Mouse (Mus musculus) heart, embryonic 13.5 days (tissue): ENCODE measurements around the gene Ptpn14. TPM values are rescaled to one million over a fixed set of nuclear protein-coding genes. Genes with fewer than 3 reads are reported as not detected.

Experiments
- ATAC-seq: fragments of 200-750 bp; cut with Nextera tagmentation; 2 replicates; pipeline ENCODE4 v1.8.0; 2017; ENCODE audit warnings: moderate TSS enrichment; ENCODE audit not compliant: insufficient number of reproducible peaks, low FRiP score, low TSS enrichment; ENCODE audit errors: extremely low read depth
- H3K27ac ChIP-seq: fragments of 300-500 bp; sonication (generic); replicated peaks from 2 replicates; pipeline ENCODE4 v1.5.1; 2015; ENCODE audit warnings: moderate library complexity, mild to moderate bottlenecking, inconsistent platforms
- H3K27me3 ChIP-seq: fragments of 300-500 bp; sonication (generic); replicated peaks from 2 replicates; pipeline ENCODE4 v1.6.1; 2015; ENCODE audit warnings: mild to moderate bottlenecking, inconsistent platforms
- H3K36me3 ChIP-seq: fragments of 300-500 bp; sonication (generic); 2 replicates; pipeline ENCODE4 v1.6.1; 2015; ENCODE audit warnings: mild to moderate bottlenecking, inconsistent platforms
- H3K4me1 ChIP-seq: fragments of 300-500 bp; sonication (generic); 2 replicates; pipeline ENCODE4 v1.6.1; 2015; ENCODE audit warnings: inconsistent platforms
- H3K4me2 ChIP-seq: fragments of 300-500 bp; sonication (generic); 2 replicates; pipeline ENCODE4 v1.6.1; 2015; ENCODE audit warnings: inconsistent platforms, mild to moderate bottlenecking, moderate library complexity
- H3K4me3 ChIP-seq: fragments of 300-500 bp; sonication (generic); 2 replicates; pipeline ENCODE4 v1.5.1; 2015; ENCODE audit warnings: moderate library complexity, mild to moderate bottlenecking, inconsistent platforms
- H3K9ac ChIP-seq: fragments of 300-500 bp; sonication (generic); 2 replicates; pipeline ENCODE4 v1.6.1; 2015; ENCODE audit warnings: inconsistent platforms, mild to moderate bottlenecking, moderate library complexity
- H3K9me3 ChIP-seq: fragments of 300-500 bp; sonication (generic); 2 replicates; pipeline ENCODE4 v1.6.1; 2016; ENCODE audit warnings: inconsistent platforms
- WGBS: fragments of 180-500 bp; shearing (Covaris S2); methylation state at CpG from one replicate; pipeline ENCODE4 v1.1.7; 2015; ENCODE audit warnings: mixed read lengths; 5-methylcytosine and 5-hydroxymethylcytosine counted together
- polyA plus RNA-seq: library from polyadenylated mRNA; unstranded; fragments of >200 nt; fragmentation: Nextera tagmentation; extraction: Ambion mirVana; gene quantifications from 2 replicates; pipeline ENCODE4 v1.2.1, GENCODE M21; 2015

Ptpn14 gene
- polyA plus RNA-seq, 1 experiment from 2014 or later = 7.6 TPM

DNA sequence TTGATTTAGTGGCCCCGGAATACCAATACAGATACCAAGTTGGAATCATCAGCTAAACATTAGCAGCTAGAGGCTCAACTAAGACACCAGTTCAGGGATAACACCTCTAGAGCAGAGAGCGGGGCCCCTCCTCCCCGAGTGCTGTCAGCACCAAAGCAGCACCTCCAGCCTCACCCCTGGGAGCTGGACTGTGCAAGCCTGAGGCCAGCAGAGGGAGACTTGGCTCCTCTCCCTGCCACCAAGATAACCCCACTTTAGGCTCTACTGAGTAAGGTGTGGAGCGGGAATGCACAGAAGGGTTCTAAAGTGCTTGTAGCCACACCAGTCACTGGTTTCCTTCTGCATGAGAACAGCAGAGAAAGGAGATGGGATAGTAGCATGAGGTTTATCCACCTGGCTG, 29.7 kb upstream of the Ptpn14 start:
- peaks cover 33% of the 10 kb centered on the region for H3K4me1 ChIP-seq
- H3K4me3 ChIP-seq = no peak overlapping the region
- peak overlapping the region; percentile 26 for H3K4me2 ChIP-seq
- H3K27me3 ChIP-seq = peaks cover 9% of the 10 kb centered on the region; the same call in 1 of the 2 replicates
- no peak overlapping the region for H3K9ac ChIP-seq
- no peaks in the 10 kb centered on the region for H3K36me3 ChIP-seq
- H3K27ac ChIP-seq = peak overlapping the region; percentile 80
- ATAC-seq = peak; percentile 74; the same call in 1 of the 2 replicates
- H3K9me3 ChIP-seq = no peaks in the 10 kb centered on the region
- 27% methylated on average over 4 of the region's 4 CpGs for WGBS

DNA sequence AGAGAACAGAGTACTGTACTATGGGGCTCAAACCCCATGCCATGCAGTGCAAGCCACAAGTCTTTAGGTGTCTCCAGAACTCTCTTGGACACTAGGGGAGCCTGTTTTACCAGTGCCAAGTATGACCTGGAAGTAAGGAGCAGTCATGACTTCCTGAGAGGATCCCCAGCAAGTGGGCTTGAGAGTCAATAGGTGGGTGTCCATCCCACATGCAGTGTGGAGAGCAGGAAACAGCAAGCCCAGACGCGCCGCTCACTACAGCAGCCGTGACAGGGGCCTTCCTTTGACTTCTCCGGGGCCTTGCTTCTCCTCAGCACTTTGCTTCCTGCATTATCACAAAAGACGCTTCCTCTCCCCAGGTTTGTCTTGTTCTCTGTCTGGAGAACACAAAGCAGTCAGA, 27.9 kb upstream of the Ptpn14 start:
- Histone ChIP-seq H3K4me1 (peaks cover 33% of the 10 kb centered on the region), H3K4me3 (no peak overlapping the region), H3K9me3 (no peaks in the 10 kb centered on the region), H3K4me2 (no peak overlapping the region), H3K9ac (no peak overlapping the region), H3K27ac (no peak overlapping the region), H3K27me3 (peaks cover 9% of the 10 kb centered on the region; the same call in 1 of the 2 replicates), H3K36me3 (no peaks in the 10 kb centered on the region)
- ATAC-seq = no peak
- WGBS = 61% methylated on average over 6 of the region's 6 CpGs

DNA sequence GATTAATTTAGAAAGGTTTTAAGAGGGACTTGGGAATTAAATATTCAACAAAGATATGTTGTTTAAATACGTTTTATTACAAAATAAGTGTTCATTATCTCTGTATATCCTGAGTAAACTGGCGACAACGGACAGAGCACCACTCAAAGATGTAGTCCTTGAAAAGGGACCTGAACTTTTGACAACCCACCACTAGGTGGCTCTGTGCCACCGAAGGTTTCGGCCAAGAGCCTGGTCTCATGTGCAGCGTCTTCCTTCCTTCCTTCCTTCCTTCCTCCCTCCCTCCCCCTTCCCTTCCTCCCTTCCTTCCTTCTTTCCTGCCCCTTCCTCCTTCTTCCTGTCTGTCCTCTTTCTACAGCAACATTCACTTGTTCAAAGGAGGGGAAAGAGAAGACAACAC, 27.1 kb upstream of the Ptpn14 start:
- no peaks in the 10 kb centered on the region for H3K9me3 ChIP-seq
- H3K4me2 ChIP-seq = no peak overlapping the region
- no peak for ATAC-seq
- peaks cover 27% of the 10 kb centered on the region for H3K4me1 ChIP-seq
- H3K9ac ChIP-seq = no peak overlapping the region
- no peak overlapping the region for H3K27ac ChIP-seq
- under 1% methylated on average over 6 of the region's 6 CpGs for WGBS
- H3K27me3 ChIP-seq = peaks cover 9% of the 10 kb centered on the region; the same call in 1 of the 2 replicates
- H3K4me3 ChIP-seq = no peak overlapping the region
- no peaks in the 10 kb centered on the region for H3K36me3 ChIP-seq

DNA sequence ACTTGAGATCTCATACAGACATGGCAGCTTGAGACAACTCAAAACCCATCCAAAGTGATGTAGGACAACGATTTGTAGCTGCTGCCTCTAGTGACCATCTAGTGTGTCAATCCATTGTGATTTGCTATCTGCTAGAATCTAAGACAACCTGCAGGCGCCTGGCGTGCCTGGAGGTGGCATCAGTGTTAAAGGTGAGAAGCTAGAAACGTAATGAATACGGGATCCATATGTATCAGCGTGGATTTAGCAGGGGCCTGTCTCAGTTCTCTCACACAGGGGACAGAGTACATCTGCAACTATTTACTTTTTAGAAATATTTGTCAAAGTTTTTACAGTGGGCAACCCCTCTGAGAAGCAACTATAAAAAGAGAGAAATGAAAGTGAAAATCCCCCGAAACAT, 24.9 kb upstream of the Ptpn14 start:
- 0 out of 2 replicates have a peak overlapping the region, but pooled peaks have one; percentile 33 for H3K9ac ChIP-seq
- H3K9me3 ChIP-seq = no peaks in the 10 kb centered on the region
- no peak overlapping the region for H3K4me2 ChIP-seq
- no peak overlapping the region for H3K4me3 ChIP-seq
- ATAC-seq = no peak
- H3K27me3 ChIP-seq = peaks cover 9% of the 10 kb centered on the region; the same call in 1 of the 2 replicates
- H3K4me1 ChIP-seq = peaks cover 22% of the 10 kb centered on the region
- 49% methylated on average over 7 of the region's 7 CpGs for WGBS
- H3K27ac ChIP-seq = no peak overlapping the region
- H3K36me3 ChIP-seq = no peaks in the 10 kb centered on the region

DNA sequence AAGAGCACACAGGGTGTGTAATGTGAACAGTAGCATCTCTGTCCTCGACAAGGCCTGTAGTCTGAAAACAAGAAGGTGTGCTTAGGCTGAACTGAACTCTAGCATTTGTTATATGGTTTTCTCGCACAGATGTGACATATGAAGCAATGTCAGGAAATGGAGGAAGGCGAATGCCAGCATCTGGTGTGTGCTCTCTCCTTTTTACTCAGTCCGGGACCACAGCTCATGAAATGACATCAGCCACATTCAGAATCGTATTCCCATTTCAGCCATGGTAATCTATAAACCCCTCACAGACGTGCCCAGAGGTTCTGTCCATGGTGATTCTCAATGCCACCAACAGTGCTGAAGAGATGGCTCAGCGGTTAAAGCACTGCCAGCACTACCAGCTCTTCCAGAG, 24.5 kb upstream of the Ptpn14 start:
- H3K36me3 ChIP-seq = no peaks in the 10 kb centered on the region
- ATAC-seq = no peak
- H3K9ac ChIP-seq = no peak overlapping the region
- no peak overlapping the region for H3K4me3 ChIP-seq
- no peaks in the 10 kb centered on the region for H3K9me3 ChIP-seq
- peaks cover 18% of the 10 kb centered on the region for H3K4me1 ChIP-seq
- 75% methylated on average over 7 of the region's 7 CpGs for WGBS
- no peak overlapping the region for H3K4me2 ChIP-seq
- H3K27ac ChIP-seq = no peak overlapping the region
- peaks cover 9% of the 10 kb centered on the region; the same call in 1 of the 2 replicates for H3K27me3 ChIP-seq

DNA sequence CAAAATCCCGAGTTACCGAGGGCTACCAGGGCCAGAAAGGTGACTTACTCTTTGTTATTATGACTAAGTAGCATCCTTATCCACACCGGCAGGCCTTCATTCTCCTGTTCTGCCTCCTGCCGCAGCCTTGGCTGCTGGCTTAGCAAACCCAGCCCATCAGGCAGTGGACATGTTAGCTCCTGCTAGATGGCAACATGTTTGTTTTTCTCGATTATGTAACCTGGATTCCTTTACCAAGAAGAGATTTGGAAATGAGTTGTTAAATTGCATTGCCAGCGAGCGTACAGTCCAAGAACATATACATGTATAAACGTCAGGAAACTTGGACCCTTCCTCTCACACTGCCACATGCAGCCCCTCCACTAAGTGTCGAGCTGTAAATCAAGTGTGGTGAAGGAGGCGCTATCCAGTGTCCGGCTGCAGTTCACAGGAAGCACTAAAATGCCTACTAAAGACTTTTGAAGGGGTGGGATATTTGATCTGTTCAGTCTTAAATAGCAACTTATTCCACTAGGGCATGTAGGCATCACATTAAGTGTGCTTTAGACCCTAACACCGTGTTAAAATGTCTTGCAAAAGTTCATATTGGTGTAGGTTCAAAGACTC, 21.9 kb upstream of the Ptpn14 start:
- Histone ChIP-seq H3K27ac (no peak overlapping the region), H3K4me3 (no peak overlapping the region), H3K4me1 (peaks cover 19% of the 10 kb centered on the region), H3K9ac (no peak overlapping the region), H3K27me3 (0 out of 2 replicates have a peak, but pooled peaks cover 4% of the 10 kb centered on the region), H3K9me3 (no peaks in the 10 kb centered on the region), H3K4me2 (no peak overlapping the region), H3K36me3 (no peaks in the 10 kb centered on the region)
- no peak for ATAC-seq
- 69% methylated on average over 12 of the region's 12 CpGs for WGBS

DNA sequence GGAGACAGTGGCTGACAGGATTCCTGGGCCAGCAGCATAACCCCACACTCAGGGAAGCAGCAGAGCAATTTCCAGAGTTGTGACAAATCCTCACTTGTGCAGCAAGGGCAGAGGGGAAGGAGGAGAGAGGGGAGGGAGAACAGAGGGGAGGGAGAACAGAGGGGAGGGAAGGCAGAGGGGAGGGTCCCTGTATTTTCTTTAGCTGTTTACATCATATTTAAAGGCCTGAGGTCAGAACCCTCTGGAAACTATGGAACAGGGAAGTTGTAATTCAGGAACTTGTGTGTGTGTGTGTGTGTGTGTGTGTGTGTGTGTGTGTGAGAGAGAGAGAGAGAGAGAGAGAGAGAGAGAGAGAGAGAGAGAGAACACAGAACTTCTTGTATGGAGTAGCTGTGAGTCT, 21.1 kb upstream of the Ptpn14 start:
- ATAC-seq = no peak
- Histone ChIP-seq H3K9me3 (no peaks in the 10 kb centered on the region), H3K4me3 (no peak overlapping the region), H3K9ac (no peak overlapping the region), H3K27me3 (0 out of 2 replicates have a peak, but pooled peaks cover 1% of the 10 kb centered on the region), H3K36me3 (no peaks in the 10 kb centered on the region), H3K4me2 (no peak overlapping the region), H3K4me1 (peaks cover 19% of the 10 kb centered on the region), H3K27ac (no peak overlapping the region)

DNA sequence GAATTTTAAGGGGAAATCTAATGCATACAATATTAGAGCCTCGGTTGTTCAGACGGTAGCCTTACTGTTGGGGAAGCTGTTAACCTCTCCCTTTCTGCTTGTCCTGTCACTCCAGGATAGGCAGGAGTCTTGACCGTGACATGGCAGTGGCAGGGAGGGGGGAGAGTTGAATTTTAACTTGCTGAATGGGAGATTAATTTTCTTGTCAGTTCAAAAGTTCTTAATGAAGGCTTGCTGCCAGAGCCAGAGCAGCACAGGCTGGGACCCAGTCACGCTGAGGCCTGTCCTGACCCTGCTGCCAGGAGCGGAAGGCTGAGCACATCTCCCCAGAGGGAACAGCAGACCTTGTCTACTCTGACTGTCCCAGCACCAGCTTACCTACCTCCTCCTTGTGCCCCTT, 20.6 kb upstream of the Ptpn14 start:
- H3K27ac ChIP-seq = no peak overlapping the region
- H3K4me3 ChIP-seq = no peak overlapping the region
- no peak overlapping the region for H3K4me2 ChIP-seq
- WGBS = 57% methylated on average over 5 of the region's 5 CpGs
- peaks cover 19% of the 10 kb centered on the region for H3K4me1 ChIP-seq
- H3K27me3 ChIP-seq = no peaks in the 10 kb centered on the region
- H3K9ac ChIP-seq = no peak overlapping the region
- no peak; the same call in 1 of the 2 replicates for ATAC-seq
- no peaks in the 10 kb centered on the region for H3K36me3 ChIP-seq
- H3K9me3 ChIP-seq = no peaks in the 10 kb centered on the region

DNA sequence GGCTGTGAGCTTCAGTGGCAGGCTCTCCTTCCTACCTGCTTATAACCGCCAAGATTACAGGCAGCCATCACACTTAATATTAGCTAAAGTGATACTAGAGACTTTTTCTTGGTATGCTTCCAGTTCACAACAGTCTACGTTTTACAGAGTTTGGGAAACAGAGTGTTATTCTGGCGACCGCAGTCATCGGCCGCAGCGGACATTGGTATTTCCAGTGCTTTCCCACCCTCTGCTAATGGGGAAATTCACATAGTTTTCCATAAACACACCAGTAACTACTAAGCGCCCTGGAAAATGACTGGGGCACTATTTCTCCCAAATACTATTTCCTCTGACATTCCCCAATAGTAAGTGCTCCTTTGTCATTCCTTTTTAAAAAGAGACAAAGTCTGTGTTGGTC, 19.1 kb upstream of the Ptpn14 start:
- Histone ChIP-seq H3K27ac (no peak overlapping the region), H3K4me1 (peaks cover 19% of the 10 kb centered on the region), H3K4me3 (no peak overlapping the region), H3K27me3 (no peaks in the 10 kb centered on the region), H3K36me3 (no peaks in the 10 kb centered on the region), H3K9ac (no peak overlapping the region), H3K9me3 (no peaks in the 10 kb centered on the region), H3K4me2 (no peak overlapping the region)
- 62% methylated on average over 8 of the region's 8 CpGs for WGBS
- no peak for ATAC-seq

DNA sequence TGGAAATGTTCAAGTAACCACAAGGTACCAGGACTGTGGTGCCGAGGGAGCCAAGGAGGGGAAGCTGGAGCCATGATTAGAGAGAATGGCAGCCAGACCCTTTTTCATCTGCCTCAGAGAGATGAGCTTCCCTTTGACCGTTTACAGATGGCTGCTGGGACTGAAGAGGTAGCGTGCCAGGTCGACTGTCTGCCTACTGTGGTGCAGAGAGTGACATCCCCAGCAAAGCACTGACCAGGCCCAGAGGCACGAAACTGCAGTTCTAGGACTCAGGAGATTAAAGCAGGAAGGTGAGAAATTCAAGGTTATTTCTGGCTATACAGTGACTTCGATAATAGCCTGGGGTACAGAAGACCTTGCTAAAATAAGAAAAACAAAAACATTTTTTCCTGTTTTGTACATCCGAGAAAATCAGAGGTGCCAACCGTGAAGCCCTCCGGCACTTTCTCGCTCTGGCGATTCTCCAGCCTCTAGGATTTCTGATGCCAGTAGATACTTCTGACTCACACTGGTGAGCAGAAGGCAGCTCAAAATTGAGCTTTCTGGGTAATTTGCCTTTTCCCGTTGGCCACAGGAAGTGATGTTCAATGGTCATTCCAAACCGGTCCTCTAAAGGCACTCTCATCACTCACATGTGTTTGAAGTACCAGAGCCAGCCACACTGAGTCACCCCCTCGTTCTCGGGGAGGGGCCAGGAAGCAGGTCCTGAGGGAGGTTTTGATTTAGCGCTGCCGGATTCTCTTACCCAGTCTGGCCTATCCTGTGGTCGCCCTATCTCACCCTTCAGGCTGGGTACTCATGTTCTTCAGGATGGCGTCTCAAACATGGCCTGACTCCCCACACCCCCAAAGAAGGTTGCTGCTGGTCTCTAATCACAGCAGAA, 11.9 kb upstream of the Ptpn14 start:
- Histone ChIP-seq H3K4me1 (peaks cover 7% of the 10 kb centered on the region; the same call in 1 of the 2 replicates), H3K27ac (no peak overlapping the region), H3K9me3 (peaks cover 7% of the 10 kb centered on the region; the same call in 1 of the 2 replicates), H3K4me3 (no peak overlapping the region), H3K4me2 (no peak overlapping the region), H3K27me3 (no peaks in the 10 kb centered on the region), H3K36me3 (no peaks in the 10 kb centered on the region), H3K9ac (0 out of 2 replicates have a peak overlapping the region, but pooled peaks have one; percentile 33)
- no peak; the same call in 1 of the 2 replicates for ATAC-seq
- 52% methylated on average over 19 of the region's 19 CpGs for WGBS

DNA sequence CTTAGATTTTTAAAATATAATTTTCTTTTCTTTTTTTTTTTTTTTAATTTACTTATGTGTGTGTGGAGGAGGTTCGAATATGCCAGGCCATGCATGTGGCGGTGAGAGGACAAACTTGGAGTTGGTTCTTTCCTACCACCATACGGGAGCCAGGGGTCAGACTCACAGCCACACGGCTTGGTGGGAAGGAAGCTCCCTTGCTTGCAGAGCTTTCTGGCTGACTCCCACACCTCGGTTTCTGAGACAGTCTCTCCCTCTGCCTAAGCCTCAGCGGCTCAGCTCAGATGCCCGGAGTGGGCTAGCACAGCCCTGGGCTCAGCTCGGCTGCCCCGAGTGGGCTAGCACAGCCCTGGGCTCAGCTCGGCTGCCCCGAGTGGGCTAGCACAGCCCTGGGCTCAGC, 10.5 kb upstream of the Ptpn14 start:
- H3K9ac ChIP-seq = no peak overlapping the region
- H3K4me2 ChIP-seq = no peak overlapping the region
- no peak overlapping the region for H3K27ac ChIP-seq
- no peaks in the 10 kb centered on the region for H3K27me3 ChIP-seq
- H3K36me3 ChIP-seq = no peaks in the 10 kb centered on the region
- ATAC-seq = no peak
- peaks cover 7% of the 10 kb centered on the region; the same call in 1 of the 2 replicates for H3K4me1 ChIP-seq
- H3K9me3 ChIP-seq = peaks cover 7% of the 10 kb centered on the region; the same call in 1 of the 2 replicates
- WGBS = 77% methylated on average over 11 of the region's 11 CpGs
- no peak overlapping the region for H3K4me3 ChIP-seq
